Mouse (Mus musculus): ENCODE measurements at regions not wholly inside any gene's neighbourhood (a gene's known extent, or its start where the extent isn't known, plus 50 kb on each side); places are given as distances from the start of the nearest gene placed in this dataset.

DNA sequence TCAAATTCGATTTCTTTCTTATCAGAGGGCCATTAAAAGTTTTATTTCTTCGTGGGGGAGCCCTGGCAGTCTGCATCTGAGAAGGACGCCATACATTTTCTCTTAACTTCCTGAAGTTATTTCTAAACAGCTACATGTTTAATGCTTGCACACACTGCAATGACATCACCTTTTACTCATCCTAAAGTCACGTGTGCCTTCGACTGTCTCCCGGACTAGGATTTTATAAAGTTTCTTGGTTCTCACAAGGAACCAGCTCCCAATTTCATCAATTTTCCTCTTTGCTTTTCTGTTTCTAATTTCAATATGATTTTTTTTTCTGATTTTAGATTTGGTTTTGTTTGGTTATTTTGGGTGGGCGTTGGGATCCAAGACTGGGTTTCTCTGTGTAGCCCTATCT, 73.8 kb upstream of the Lrig3 start:
- DNase-seq (ENCODE audit: low read depth) = no peak

DNA sequence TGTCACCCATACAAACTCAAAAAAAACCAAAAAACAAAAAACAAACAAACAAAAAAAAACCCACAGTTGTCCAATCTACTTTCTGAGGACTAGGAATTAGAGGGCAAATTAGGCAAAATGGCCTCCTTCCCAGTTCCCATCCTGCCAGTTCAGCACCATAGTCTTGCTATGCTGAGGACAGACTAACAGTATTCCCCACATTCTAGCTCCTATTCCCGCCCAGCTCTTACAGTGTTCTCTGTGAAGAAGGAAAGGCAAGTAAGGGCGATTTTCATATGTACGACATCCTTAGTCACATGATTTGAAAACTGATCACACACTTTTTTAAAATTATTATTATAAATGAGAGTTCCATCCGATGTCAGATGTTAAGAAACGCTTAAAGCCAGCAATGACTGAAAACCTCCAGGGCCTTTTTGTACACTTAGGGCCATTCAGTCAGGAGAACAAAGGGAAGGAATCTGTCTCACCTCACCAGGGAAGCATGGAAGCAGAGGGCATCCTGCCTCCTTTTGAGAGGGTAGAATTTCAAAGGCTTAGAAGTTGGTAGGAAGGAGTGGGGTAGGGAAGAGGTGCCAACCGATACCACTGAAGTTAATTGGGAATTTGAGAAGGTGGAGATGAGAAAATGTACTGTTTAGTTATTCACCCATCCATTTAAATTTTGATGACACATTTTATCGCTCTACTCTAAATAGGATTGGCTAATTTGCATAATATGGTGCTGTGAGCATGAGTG, 70.1 kb upstream of the Lrig3 start:
- DNase-seq (ENCODE audit: low read depth) = no peak

DNA sequence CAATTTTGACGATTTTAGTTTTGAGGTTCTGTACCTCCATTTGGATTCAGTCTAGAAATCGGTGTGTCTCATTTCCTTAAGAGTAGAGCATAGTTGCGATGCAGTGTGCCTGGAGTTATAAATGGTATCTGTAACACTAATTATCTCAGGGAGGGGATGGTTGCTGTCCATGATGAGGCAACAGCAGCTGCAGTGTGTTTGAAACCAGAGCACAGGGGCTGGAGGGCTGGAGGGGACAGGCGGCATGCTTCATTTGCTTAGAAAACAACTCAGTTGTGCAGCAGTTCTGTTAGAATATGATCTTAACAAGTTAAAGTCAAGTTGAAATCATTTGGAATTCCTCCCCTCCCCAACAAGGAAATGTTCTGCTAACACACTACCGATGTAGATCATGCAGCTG, 69.3 kb upstream of the Lrig3 start:
- no peak for DNase-seq (ENCODE audit: low read depth)

DNA sequence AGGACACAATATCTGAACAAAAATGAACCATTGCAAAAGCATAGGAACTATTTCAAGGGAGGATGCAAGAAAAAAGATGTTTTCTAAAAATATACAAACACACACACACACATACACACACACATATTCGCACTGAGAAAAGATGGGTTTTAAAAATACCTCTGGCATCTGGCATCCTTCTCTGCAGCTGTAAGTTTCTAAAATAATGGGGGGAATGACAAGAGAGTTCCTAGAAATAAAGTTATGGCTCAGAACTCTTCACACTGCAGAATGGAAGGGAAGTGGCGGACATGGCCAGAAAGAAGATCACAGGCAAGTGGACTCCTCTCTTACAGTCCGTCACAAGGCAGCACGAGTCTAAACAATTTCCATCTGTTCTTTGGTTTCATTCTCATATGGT, 66.5 kb upstream of the Lrig3 start:
- DNase-seq (ENCODE audit: low read depth) = no peak

DNA sequence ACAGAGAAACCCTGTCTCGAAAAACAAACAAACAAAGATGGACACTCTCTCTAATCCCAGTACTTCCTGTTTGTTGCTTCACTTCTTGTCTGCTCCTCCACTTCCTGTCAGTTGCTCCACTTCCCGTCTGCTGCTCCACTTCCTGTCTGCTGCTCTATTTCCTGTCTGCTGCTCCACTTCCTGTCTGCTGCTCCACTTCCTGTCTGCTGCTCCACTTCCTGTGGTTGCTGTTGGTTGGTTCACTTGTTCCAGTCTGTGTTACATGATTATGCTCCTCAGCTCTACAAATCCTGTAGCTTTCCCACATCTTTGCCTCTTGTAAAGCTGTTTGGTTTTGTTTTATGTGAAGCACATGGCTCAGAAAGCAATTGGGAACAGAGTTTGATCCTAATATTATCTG, 65.4 kb upstream of the Lrig3 start:
- no peak for DNase-seq (ENCODE audit: low read depth)

DNA sequence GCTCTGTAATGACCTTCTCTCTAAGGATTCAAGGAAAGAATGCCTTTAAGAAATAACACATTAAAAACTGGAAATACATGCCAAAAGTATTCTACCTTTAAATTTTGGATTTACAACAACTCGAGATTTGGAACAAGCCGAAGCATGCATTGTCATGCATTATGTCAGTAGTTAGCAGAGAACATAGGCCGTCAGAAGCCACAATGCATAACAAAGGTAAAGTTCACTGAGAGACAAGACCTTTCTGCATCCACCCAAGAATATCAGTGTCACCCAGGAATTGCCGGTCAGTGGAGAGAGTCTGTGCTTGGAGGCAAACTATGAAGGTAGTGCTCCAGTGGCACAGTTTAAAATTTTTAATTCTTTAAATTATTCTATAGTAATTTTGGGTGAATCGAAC, 63.3 kb upstream of the Lrig3 start:
- no peak for DNase-seq (ENCODE audit: low read depth)

DNA sequence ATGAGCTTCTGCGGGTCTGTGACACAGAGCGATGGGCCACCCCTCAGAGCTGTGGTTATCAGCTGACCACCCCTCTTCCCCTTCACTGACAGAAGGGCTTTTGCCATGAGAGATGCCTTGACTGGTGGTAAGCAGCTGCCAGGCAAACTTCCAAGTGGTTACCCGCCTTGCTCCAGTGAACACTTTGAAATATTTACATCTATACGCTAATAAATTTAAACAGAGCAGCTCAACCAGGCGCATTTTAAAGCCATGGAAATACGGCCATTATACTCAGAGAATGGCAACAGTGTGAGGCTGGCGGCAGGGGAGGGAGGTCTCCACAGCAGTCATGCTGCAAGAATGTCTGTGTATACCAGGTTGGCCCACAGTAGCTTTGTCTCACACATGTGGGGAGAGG, 53.8 kb upstream of the Lrig3 start:
- DNase-seq (ENCODE audit: low read depth) = no peak

All from naive thymus-derived CD4-positive, alpha-beta T cell, adult 2 months (primary cell).